Mouse (Mus musculus): ENCODE data around the gene Ptch1. TPM values are rescaled to one million over a fixed set of nuclear protein-coding genes. Genes with fewer than 3 reads are reported as not detected.

The Ptch1 gene
- total and polyA plus RNA-seq, 3 experiments: 7.5 to 79.0 (median 23.4) TPM

DNA sequence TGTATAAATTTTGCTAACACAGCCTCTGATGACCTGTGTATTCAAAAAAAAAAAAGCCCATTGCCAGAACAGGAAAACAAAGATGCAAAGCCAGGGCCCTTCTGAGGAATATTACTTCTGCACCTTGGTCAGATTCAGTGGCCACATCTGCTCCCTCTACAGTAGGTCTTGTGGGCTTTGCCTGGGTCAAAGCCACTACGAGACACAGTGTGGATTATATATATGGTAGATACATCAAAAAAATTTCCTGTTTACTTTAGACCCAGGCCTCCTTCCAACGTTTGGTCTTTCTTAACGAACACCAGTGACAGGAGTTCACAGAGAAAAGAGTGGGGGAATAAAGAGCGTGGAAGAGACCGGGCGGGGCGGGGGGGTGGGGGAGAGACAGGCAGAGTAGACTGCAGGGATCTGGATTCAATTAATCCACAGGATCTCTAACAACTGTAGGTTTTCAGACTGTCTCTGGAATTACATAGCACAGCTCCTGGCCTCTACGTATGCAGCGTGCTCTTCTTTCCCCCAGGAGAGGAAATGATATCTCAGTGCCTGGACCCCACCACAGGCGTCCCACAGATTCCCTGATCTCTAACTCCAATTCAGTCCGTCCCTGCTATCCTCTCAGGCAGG lies 47.7 kb downstream of the Ptch1 start:
- Histone ChIP-seq H3K9me3 (replicated peaks; ENCODE audit: insufficient read depth, low read length) (no peaks in the 10 kb centered on the region), H3K4me1 (ENCODE audit: control insufficient read depth in 1 of 2, insufficient read depth in 2 of 2, low read length in 2 of 2) (no peaks in the 10 kb centered on the region), H3K36me3 (ENCODE audit: control insufficient read depth in 1 of 2, insufficient read depth in 2 of 2, low read length in 2 of 2) (peaks cover 0 to 26% of the 10 kb centered on the region in 2 experiments; a peak in 2 of 4 replicates), H3K27ac (ENCODE audit: control insufficient read depth, low read depth, low read length) (no peak overlapping the region), H3K27me3 (ENCODE audit: control insufficient read depth in 1 of 2, insufficient read depth in 2 of 2, low read length in 2 of 2) (no peaks in the 10 kb centered on the region), H3K9ac (ENCODE audit: control insufficient read depth, low read depth, low read length, poor library complexity, severe bottlenecking) (no peak overlapping the region), H3K79me2 (ENCODE audit: control insufficient read depth, insufficient read depth, low read length, poor library complexity) (no peaks in the 10 kb centered on the region), H3K4me3 (ENCODE audit: control insufficient read depth in 1 of 2, insufficient read depth in 1 of 2, low read depth in 2 of 2, low read length in 2 of 2) (no peak overlapping the region)
- DNase-seq (ENCODE audit: low read depth, low spot score): no peak
- TF ChIP-seq MXI1 (IDR thresholded peaks at IDR 0.05; ENCODE audit: low read depth, low read length): no peak
- TF ChIP-seq UBTF (IDR thresholded peaks at IDR 0.05; ENCODE audit: borderline replicate concordance, insufficient read depth, low read depth, low read length): no peak
- no peak for TF ChIP-seq POLR2A (IDR thresholded peaks at IDR 0.05; ENCODE audit: control insufficient read depth in 1 of 2, insufficient read depth in 1 of 2, low read depth in 1 of 2, low read length in 2 of 2, poor library complexity in 1 of 2)
- no peak for TF ChIP-seq NRF1 (IDR thresholded peaks at IDR 0.05; ENCODE audit: insufficient read depth, low read depth, low read length, poor library complexity, severe bottlenecking)
- no peak for TF ChIP-seq ZC3H11A (IDR thresholded peaks at IDR 0.05; ENCODE audit: low read depth, low read length)
- no peak for TF ChIP-seq MAX (IDR thresholded peaks at IDR 0.05; ENCODE audit: low read length)
- TF ChIP-seq SIN3A (IDR thresholded peaks at IDR 0.05; ENCODE audit: low read length): no peak
- TF ChIP-seq CTCF (IDR thresholded peaks at IDR 0.05 in 2 of 3, conservative IDR thresholded peaks at IDR 0.05 in 1 of 3; ENCODE audit: control insufficient read depth in 1 of 3, insufficient read depth in 1 of 3, low read depth in 2 of 3, low read length in 3 of 3, poor library complexity in 1 of 3, severe bottlenecking in 1 of 3): no peak
- no peak for TF ChIP-seq USF1 (IDR thresholded peaks at IDR 0.05; ENCODE audit: low read depth, low read length)
- no peak for TF ChIP-seq USF2 (IDR thresholded peaks at IDR 0.05; ENCODE audit: borderline replicate concordance in 1 of 2, insufficient read depth in 1 of 2, low read depth in 1 of 2, low read length in 2 of 2)
- TF ChIP-seq MYC (IDR thresholded peaks at IDR 0.05; ENCODE audit: low read depth, low read length): no peak
- no peak for TF ChIP-seq POLR2AphosphoS5 (IDR thresholded peaks at IDR 0.05; ENCODE audit: borderline replicate concordance, low read depth, low read length)
- no peak for TF ChIP-seq RCOR1 (IDR thresholded peaks at IDR 0.05; ENCODE audit: low read depth, low read length)
- TF ChIP-seq TAL1 (IDR thresholded peaks at IDR 0.05; ENCODE audit: low read length): no peak
- TF ChIP-seq MEF2A (IDR thresholded peaks at IDR 0.05; ENCODE audit: extremely low read depth, insufficient replicate concordance, low read depth, low read length, poor library complexity, severe bottlenecking): no peak
- no peak for TF ChIP-seq RAD21 (IDR thresholded peaks at IDR 0.05; ENCODE audit: low read depth, low read length)
- no peak for TF ChIP-seq ZKSCAN1 (IDR thresholded peaks at IDR 0.05; ENCODE audit: low read depth, low read length)
- no peak for TF ChIP-seq MYB (IDR thresholded peaks at IDR 0.05; ENCODE audit: low read depth, low read length)
- no peak for TF ChIP-seq CHD1 (IDR thresholded peaks at IDR 0.05; ENCODE audit: low read depth, low read length)
- no peak for TF ChIP-seq ZMIZ1 (IDR thresholded peaks at IDR 0.05; ENCODE audit: low read depth, low read length)
